Mouse (Mus musculus) kidney, embryonic 16.5 days (tissue): ENCODE measurements around the gene Nanos1. TPM values are rescaled to one million over a fixed set of nuclear protein-coding genes. Genes with fewer than 3 reads are reported as not detected.

Source experiments
- ATAC-seq: fragments of 200-750 bp; cut with Nextera tagmentation; 2 replicates; pipeline ENCODE4 v1.8.0; 2017; ENCODE audit warnings: moderate TSS enrichment; ENCODE audit not compliant: low FRiP score, low TSS enrichment
- H3K27ac ChIP-seq: fragments of 300-500 bp; sonication (generic); 2 replicates; pipeline ENCODE4 v1.5.1; 2014; ENCODE audit warnings: low read length
- H3K27me3 ChIP-seq: fragments of 300-500 bp; sonication (generic); 2 replicates; pipeline ENCODE4 v1.6.1; 2014; ENCODE audit warnings: low read length, control low read depth, mixed read lengths; ENCODE audit not compliant: insufficient read depth
- H3K36me3 ChIP-seq: fragments of 300-500 bp; sonication (generic); 2 replicates; pipeline ENCODE4 v1.6.1; 2014; ENCODE audit warnings: low read length, control low read depth, mixed read lengths; ENCODE audit not compliant: insufficient read depth
- H3K4me1 ChIP-seq: fragments of 300-500 bp; sonication (generic); 2 replicates; pipeline ENCODE4 v1.6.1; 2014; ENCODE audit warnings: low read length, control low read depth, mixed read lengths; ENCODE audit not compliant: insufficient read depth
- H3K4me2 ChIP-seq: fragments of 300-500 bp; sonication (generic); replicated peaks from 2 replicates; pipeline ENCODE4 v1.6.1; 2014; ENCODE audit warnings: low read depth, low read length
- H3K4me3 ChIP-seq: fragments of 300-500 bp; sonication (generic); 2 replicates; pipeline ENCODE4 v1.5.1; 2014; ENCODE audit warnings: mild to moderate bottlenecking, low read length
- H3K9ac ChIP-seq: fragments of 300-500 bp; sonication (generic); replicated peaks from 2 replicates; pipeline ENCODE4 v1.6.1; 2014; ENCODE audit warnings: low read length
- H3K9me3 ChIP-seq: fragments of 300-500 bp; sonication (generic); 2 replicates; pipeline ENCODE4 v1.6.1; 2016; ENCODE audit warnings: low read length, control low read depth
- WGBS: fragments of 180-500 bp; shearing (Covaris S2); extraction: QIAGEN DNeasy Blood & Tissue Kit; methylation state at CpG from one replicate; pipeline ENCODE4 v1.1.7; 2014; 5-methylcytosine and 5-hydroxymethylcytosine counted together
- polyA plus RNA-seq: library from polyadenylated mRNA; unstranded; fragments of >200 nt; fragmentation: Nextera tagmentation; extraction: Ambion mirVana; gene quantifications from 2 replicates; pipeline ENCODE4 v1.2.1, GENCODE M21; 2015

Nanos1 gene
- polyA plus RNA-seq, 1 experiment from 2014 or later = 0.97 TPM

DNA sequence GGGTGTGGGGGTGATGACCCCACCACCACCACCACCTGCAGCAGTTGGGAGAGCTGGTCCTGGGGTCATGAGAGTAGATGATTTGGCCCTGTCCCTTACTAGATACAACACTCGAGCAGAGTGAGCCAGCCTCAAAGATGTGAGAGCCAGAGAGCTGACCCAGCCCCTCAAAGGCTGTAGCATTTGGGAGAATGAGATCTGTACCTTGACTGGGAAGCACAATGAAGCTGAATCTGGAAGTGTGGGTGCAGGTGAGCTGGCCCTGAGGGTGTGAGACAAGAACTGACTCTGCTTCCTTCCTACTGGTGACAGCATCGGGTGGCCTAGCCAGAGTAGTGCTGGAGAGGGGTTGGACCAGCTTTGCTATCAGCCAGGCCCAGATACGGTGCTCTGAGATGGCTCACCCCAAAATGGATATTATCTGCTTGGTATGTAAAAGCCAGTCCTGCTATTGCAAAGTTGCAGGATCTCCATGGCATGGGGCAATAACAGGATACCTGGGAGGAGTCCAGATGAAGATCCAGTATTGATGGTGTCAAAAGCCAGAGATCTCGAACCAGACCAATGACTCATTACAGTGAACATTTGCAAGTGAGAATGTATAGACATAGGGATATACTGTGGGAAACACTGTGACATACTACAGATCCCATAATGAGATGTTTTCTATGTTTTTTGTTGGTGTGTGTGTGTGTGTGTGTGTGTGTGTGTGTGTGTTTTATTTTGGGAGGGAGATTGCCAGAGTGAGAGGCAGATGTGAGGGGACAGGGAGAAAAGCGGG lies 11.8 kb upstream of the Nanos1 start:
- WGBS = 79% methylated on average over 5 of the region's 5 CpGs
- H3K4me2 ChIP-seq = no peak overlapping the region
- no peak for ATAC-seq

DNA sequence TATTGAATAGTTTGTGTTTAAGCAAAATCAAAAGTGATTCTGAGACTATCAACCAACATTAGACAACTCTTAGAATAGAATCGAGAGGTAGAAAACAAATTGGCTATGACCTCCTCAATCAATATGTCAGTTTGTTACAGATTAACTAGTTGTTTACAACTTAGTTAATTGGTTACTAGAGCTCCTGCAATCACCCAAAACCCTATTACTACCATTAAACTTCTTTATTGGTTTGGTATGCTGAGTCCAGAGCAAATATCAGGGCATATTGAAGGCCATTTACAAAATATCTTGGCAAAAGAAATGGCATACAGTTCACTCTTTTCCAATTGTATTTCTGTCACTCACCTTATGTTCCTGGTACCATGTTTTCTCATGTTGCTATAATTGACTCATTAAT lies 8.0 kb upstream of the Nanos1 start:
- Histone ChIP-seq H3K27me3 (no peaks in the 10 kb centered on the region), H3K4me1 (no peaks in the 10 kb centered on the region), H3K9me3 (no peaks in the 10 kb centered on the region), H3K4me3 (no peak overlapping the region), H3K4me2 (no peak overlapping the region), H3K36me3 (no peaks in the 10 kb centered on the region), H3K27ac (no peak overlapping the region), H3K9ac (no peak overlapping the region)
- WGBS = 83% methylated on average over 1 of the region's 1 CpGs
- no peak for ATAC-seq

More for the DNA sequence above, 11.8 kb upstream of the Nanos1 start:
- Histone ChIP-seq H3K27ac (no peak overlapping the region), H3K4me1 (no peaks in the 10 kb centered on the region), H3K4me3 (no peak overlapping the region), H3K36me3 (no peaks in the 10 kb centered on the region), H3K9ac (no peak overlapping the region), H3K27me3 (no peaks in the 10 kb centered on the region), H3K9me3 (no peaks in the 10 kb centered on the region)

DNA sequence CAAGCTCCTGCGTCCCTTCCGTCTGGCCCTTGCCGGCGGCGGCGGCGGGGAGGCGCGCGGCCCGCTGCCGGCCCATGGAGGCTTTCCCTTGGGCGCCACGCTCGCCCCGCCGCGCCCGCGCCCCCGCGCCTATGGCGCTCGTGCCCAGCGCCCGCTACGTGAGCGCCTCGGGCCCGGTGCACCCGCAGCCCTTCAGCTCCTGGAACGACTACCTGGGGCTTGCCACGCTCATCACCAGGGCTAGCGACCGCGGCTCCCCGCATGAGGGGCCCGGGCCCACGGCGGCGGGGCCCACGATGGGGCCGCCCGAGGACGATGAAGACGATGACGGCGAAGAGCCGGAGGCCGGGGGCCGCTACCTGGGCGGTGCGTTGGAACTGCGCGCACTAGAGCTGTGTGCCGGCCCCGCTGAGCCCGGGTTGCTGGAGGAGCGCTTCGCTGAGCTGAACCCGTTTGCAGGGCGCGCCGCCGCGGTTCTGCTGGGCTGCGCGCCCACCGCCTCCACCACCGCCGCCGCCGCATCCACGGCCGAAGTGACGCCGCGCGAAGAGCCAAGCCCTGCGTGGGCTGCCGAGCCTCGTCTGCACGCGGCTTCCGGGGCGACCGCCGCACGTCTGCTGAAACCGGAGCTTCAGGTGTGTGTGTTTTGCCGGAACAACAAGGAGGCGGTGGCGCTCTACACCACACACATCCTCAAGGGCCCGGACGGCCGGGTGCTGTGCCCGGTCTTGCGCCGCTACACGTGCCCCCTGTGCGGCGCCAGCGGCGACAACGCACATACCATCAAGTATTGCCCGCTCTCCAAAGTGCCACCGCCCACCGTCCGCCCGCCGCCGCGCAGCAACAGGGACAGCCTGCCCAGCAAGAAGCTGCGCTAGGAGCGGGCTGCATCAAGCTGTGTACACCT lies 658 bp downstream of the Nanos1 start:
- H3K4me2 ChIP-seq = peak overlapping the region; percentile 100
- peaks cover 12% of the 10 kb centered on the region for H3K4me1 ChIP-seq
- ATAC-seq = peak; percentile 80
- H3K4me3 ChIP-seq = peak overlapping the region; percentile 81
- WGBS = under 1% methylated on average over 104 of the region's 115 CpGs
- no peaks in the 10 kb centered on the region for H3K9me3 ChIP-seq
- H3K9ac ChIP-seq = peak overlapping the region; percentile 69
- peaks cover 6% of the 10 kb centered on the region; the same call in 1 of the 2 replicates for H3K36me3 ChIP-seq
- H3K27ac ChIP-seq = peak overlapping the region; percentile 7; the same call in 1 of the 2 replicates
- 0 out of 2 replicates have a peak, but pooled peaks cover 4% of the 10 kb centered on the region for H3K27me3 ChIP-seq

DNA sequence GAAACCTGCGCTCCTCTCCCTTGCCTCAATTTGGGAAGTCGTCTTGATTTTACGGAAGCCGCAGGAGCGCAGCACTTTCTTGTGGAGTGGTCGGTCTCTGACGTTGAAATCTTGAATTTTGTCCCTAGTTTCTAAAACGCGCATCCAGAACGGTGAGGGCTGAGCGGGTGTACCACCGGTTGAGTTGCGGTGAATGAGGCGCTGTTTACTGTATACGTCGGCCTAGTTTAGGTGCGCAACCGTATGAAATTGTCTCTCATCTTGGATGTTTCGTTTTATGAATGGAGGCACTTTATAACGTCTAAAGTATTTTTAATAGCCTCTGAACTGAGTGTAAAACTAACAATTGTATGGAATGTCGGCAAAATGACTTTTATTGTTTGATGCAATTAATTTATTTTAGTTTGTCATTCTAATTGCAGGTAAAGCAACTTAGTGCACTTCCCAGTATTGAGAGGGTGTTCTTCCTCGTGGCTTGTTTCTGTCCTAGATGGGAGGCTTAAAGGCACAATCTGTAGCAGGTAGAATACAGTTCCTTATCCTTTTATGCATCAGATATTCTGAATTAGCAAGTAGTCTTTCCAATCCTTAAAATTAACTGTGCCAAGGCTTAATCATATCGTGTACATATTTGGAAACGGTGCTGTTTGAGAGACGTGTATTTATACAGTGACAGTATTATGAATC lies 1.5 kb downstream of the Nanos1 start:
- no peaks in the 10 kb centered on the region for H3K9me3 ChIP-seq
- H3K36me3 ChIP-seq = peaks cover 10% of the 10 kb centered on the region; the same call in 1 of the 2 replicates
- peaks cover 12% of the 10 kb centered on the region for H3K4me1 ChIP-seq
- H3K4me3 ChIP-seq = peak overlapping the region; percentile 81
- peak overlapping the region; percentile 69 for H3K9ac ChIP-seq
- no peak for ATAC-seq
- WGBS = 4% methylated on average over 25 of the region's 25 CpGs
- no peak overlapping the region for H3K27ac ChIP-seq
- H3K4me2 ChIP-seq = peak overlapping the region; percentile 100
- 0 out of 2 replicates have a peak, but pooled peaks cover 4% of the 10 kb centered on the region for H3K27me3 ChIP-seq

DNA sequence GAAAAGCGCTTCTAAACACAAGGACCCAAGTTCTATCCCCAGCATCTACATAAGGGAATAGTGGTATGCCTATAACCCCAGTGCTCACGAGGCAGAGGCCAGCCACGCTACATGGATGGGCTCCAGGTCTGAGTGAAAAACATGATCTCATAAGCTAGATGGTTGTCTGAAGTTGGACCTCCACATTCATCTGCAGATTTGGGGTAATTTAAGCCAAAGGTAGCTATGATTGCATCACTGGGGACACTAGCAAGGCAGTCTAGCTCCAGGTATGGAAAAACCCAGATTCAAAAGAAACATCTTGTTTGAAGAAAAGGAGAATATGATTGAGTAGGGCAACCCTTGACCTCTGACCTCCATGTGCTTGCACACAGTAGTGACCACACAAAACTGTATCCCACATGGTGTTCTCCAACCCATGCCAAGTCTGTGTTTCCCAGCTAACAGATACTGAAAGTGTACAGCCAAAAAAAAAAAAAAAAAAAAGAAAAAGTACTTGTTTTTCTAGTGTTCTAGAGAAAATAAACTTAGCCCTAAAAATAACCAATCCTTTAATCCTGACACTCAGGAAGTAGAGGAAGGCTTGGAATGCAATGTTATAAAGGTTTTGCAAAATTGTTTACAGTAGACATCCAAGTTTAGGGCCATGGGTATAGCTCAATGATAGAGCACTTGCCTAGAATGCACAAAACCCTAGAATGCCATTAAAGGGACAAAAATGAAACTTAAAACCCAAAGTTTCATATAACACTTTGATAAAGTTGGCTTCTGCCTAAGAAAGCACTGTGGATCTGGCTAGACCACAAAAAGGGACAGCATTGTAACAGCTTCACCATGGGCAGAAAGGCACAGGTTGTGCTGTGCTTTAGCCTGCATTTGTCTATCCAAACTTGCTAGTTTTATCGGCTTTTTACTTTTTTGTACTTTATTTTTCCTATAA lies 3.4 kb downstream of the Nanos1 start:
- Histone ChIP-seq H3K4me1 (peaks cover 12% of the 10 kb centered on the region), H3K27ac (no peak overlapping the region), H3K36me3 (peaks cover 26% of the 10 kb centered on the region), H3K27me3 (0 out of 2 replicates have a peak, but pooled peaks cover 4% of the 10 kb centered on the region), H3K9me3 (no peaks in the 10 kb centered on the region), H3K9ac (no peak overlapping the region), H3K4me3 (no peak overlapping the region), H3K4me2 (no peak overlapping the region)
- ATAC-seq = no peak
- WGBS = 85% methylated on average over 4 of the region's 4 CpGs

DNA sequence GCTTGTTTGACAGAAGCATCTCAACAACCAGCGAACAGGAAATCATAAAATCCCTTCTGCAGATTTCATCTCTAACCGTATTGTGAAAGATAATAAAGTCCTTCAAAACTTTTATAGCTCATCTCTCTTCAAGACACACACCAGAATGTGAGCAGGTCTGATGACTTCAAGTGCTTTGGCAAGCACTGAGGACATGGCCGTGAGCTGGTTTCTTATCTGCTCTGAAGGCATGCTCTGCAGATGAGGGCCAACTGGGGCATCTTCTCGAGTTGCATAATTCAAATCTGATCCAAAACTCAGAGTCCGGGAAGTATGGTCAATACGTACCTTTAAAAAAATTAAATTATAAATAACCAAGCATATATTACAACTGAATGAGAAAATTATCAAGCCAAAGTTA lies 17.6 kb downstream of the Nanos1 start:
- Histone ChIP-seq H3K27ac (no peak overlapping the region), H3K9ac (no peak overlapping the region), H3K4me2 (no peak overlapping the region), H3K36me3 (peaks cover 61% of the 10 kb centered on the region), H3K27me3 (no peaks in the 10 kb centered on the region), H3K9me3 (no peaks in the 10 kb centered on the region), H3K4me1 (no peaks in the 10 kb centered on the region), H3K4me3 (no peak overlapping the region)
- WGBS = 87% methylated on average over 6 of the region's 6 CpGs
- ATAC-seq = no peak

DNA sequence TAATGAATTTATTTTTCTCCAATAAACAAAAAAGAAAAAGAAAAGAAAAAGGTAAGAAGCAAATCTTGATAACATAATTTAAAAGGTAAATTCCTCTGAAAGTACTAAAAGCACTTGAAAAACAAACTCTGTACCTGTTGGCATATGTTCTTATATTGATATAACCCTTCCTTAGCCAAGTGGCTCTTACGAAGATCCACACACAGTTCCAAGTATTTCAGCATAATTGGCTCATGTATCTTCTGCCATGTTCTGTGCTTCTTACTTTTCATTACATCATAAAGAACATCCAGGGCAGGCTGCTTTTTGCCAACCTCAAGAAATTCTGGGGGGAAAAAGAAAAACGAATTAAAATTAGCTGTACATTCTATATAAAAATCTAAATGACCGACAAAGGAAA lies 26.2 kb downstream of the Nanos1 start:
- Histone ChIP-seq H3K4me3 (no peak overlapping the region), H3K27ac (no peak overlapping the region), H3K36me3 (peaks cover 28% of the 10 kb centered on the region), H3K27me3 (no peaks in the 10 kb centered on the region), H3K4me1 (peaks cover 12% of the 10 kb centered on the region), H3K4me2 (no peak overlapping the region), H3K9ac (no peak overlapping the region), H3K9me3 (no peaks in the 10 kb centered on the region)
- WGBS = 86% methylated on average over 3 of the region's 3 CpGs
- ATAC-seq = no peak

DNA sequence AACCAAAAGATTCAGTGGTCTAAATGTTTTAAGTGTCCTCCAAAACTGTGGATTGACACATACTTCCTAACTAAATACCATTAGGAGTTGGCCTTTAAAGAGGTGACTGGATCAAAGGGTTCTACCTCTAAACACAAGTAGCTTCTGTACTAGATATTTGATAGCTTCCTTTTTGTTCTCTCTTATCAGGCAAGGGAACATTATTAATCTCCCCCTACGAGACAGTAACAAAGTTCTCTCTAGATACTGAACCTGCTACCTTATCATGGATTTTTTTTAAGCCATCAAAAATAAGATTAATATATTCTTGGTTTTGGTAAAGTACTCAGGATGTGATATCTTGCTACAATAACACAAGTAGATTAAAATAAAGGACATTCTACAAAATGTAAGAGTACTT lies 28.9 kb downstream of the Nanos1 start:
- no peak for ATAC-seq
- WGBS = 44% methylated on average over 1 of the region's 1 CpGs
- Histone ChIP-seq H3K9me3 (no peaks in the 10 kb centered on the region), H3K4me3 (no peak overlapping the region), H3K27me3 (no peaks in the 10 kb centered on the region), H3K4me1 (peaks cover 23% of the 10 kb centered on the region), H3K4me2 (no peak overlapping the region), H3K36me3 (peaks cover 17% of the 10 kb centered on the region; the same call in 1 of the 2 replicates), H3K27ac (no peak overlapping the region), H3K9ac (no peak overlapping the region)
